Mouse (Mus musculus): ENCODE results near the gene Ddi2.

DNA sequence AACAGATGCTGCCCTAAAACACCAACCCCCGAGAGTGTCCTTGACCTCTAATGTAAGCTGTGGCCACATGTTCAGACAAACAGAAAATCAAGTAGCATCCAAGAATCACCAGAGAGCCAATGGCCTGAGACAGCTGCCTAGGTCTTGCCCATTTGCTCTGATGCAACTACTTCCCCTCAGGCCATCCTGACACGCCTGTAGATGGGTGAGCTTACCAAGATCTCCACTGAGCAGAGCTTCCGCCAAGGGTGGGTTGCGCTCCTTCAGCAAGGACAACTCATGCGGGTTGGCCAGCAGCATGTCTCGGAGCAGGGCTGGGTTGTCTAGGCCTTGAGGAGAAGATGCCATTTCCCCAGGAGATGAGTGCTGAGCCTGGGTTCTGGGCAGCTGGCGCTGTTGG, 15.2 kb downstream of the Ddi2 start:
- TF ChIP-seq CTCF (IDR thresholded peaks at IDR 0.05; ENCODE audit: control insufficient read depth, insufficient read depth, insufficient read length) (no peak), USF1 (IDR thresholded peaks at IDR 0.05; ENCODE audit: low read depth) (no peak), MYOD1 (IDR thresholded peaks at IDR 0.05; ENCODE audit: control insufficient read depth, insufficient read length, low read depth) (no peak)

Data from C2C12 (cell line).